Mouse (Mus musculus) heart, adult 18-20 months (tissue): ENCODE measurements at regions not wholly inside any gene's neighbourhood (a gene's known extent, or its start where the extent isn't known, plus 50 kb on each side); places are given as distances from the start of the nearest gene placed in this dataset.
A peak's percentile ranks its signal among the peaks of the same experiment; 100 is the strongest.

ENCODE experiments used
- DNase-seq, 2 experiments: peaks; one replicate each; pipeline ENCODE4 v3.0.0; 2021 to 2022; ENCODE audit warnings: mixed read lengths in 1 of 2

GRCm38 (mm10) chr1:159034952-159035351, 54.7 kb upstream of the Pappa2 start:
- DNase-seq = peak; percentile 82 to 92

GRCm38 (mm10) chr1:159036371-159036770, 56.1 kb upstream of the Pappa2 start:
- peak in 1 of 2 experiments; percentile 10 for DNase-seq

DNA sequence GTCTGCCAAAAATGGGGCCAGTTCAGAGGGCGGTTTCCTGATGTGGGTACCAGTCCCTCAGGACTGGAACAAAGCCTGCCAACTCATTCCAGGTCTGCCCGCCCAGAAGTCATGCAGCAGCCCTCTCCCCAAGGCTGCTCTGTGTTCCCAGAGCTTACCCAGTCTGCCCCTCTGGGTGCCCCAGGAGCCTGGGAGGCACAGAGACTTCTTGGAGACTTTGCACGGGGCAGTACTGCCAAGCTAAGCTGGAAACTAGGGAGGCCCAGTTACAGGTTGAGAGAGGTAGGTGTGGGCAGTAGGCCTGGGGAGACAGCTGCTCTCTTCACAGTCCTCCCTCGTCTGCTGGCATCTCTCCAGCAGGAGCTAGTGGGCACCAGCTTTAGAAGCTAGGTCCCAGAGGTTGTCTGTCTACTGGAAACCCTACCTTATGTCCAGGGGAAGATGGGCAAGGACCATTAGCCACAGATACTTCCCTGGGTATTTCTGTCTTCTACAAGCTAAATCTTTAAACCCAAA, 65.6 kb upstream of the Pappa2 start:
- DNase-seq = no peak

GRCm38 (mm10) chr1:159065024-159065423, 84.7 kb upstream of the Pappa2 start:
- DNase-seq = peak; percentile 4 to 45

DNA sequence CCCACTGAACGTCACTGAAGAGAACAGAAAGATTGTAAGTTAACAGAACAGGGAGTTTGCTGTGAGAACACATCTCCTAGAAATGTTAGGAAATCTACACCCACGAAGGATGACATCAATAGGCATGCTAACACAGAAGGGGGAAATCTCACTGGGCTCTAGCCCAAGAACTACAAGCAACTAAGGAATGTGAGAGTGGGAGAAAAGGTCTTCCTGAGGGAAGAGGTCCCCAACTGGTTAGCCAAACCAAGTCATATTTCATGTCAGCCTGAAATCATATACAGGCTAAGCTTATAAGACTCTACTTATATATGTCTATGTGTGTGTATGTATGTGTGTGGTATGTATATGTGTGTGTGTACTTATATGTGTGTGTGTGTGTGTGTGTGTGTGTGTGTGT, 118.9 kb upstream of the Pappa2 start:
- DNase-seq = no peak

DNA sequence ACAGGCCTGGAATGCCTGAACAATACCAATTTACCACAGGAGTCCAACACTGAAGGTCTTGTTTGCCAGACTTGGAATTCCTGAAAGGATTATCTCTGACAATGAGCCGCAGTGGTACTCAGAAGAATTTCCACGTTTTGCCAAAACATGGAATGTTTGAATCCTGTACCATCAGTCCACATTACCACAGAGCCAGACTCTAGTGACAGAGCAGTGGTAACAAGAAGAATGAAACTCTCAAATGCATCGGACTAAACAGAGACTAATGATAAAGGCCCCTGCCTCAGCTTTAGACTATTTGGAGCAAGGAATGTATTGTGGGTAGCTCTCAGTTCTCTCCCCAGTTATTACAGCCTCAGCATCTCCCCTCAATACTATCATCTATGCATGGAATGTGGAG, 109.9 kb upstream of the Cop1 start:
- no peak for DNase-seq

DNA sequence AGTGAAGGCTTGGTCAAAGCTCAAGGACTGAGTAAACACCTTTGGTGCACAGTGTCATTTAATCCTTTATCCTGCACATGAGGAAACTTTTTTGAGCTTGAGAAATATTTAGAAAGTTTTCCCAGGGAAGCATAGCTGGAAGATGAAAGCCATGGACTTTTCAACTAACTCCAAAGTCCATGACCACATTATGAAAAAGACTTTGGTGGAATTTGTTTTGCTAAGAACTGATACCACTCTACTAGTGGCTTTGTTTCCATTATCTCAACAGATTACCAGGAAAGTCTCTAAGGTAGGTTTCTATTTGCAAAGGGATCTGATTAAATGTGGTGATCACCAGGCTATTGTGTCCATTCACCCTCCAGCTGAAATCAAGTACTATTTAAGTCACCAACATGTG, 107.2 kb upstream of the Cop1 start:
- no peak for DNase-seq

GRCm38 (mm10) chr1:159135301-159135700, 96.8 kb upstream of the Cop1 start:
- DNase-seq = peak; percentile 60 to 89

GRCm38 (mm10) chr1:159147788-159148497, 84.2 kb upstream of the Cop1 start:
- DNase-seq = no peak

DNA sequence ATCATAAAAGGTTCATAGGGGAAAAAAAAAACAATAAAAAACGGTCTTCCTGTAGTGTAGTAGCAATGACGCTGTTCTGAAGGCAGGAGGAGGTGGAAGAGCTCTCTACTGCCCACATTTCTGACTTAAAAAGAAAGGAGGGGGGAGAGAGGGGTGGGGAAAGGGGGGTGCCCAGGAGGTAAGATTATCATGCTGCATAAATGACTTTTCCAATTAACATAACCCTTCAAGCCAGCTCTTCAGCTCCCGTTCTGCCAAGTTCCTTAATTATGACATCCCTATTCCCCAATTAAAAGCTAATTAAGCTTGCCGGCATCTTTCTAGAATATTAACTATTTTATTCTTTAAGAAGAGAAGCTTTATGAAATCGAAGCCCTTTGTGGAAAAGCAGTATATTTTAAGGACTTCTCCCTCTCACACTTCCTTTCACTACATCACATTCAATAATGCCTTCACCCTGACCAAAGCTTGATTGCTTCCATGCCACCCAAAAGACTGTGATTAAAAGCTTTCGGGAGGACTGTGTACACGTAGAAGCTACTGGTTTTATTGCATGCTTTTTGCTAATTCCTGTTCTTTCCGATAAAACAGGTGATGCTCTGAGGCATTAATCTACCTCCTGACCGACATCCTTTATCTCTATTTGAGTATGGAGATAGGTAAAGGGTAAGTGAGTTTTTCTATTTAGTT, 83.5 kb upstream of the Cop1 start:
- no peak for DNase-seq

DNA sequence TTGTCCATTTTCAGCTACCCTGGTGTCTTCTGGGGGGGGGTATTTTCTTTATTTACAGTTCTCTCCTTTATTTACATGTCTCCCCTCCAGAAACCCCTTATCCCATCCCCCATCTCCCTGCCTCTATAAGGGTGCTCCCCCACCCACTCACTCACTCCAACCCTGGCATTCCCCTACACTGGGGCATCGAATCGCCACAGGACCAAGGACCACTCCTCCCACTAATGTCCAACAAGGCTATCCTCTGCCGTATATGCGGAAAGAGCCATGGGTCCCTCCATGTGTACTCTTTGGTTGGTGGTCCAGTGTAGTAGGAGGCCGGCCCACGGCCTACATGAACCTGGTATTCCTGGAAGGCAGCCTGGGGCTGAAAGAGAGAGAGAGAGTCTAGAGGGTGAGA, 82.9 kb upstream of the Cop1 start:
- no peak for DNase-seq

- no peak for DNase-seq
Observed at GRCm38 (mm10) chr1:159149721-159150120, 82.4 kb upstream of the Cop1 start.

DNA sequence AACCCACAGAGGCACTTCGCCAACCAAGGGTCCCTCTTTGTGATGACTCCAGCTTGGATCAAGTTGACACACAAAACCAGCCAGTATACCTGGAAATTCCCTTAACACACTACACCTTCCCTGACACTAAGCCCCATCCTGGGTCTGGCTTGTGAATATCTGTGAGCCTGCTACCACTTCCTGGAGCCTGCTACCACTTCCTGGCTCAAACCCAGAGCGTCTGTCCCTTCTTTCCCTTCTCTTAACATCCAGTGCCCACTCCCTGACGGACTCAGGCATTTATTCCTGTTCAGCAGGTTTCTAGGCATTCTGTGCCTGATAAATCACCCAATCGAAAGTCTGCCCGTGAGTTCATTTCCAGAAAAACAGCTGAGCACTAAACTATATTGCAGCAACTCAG, 81.8 kb upstream of the Cop1 start:
- DNase-seq = no peak

DNA sequence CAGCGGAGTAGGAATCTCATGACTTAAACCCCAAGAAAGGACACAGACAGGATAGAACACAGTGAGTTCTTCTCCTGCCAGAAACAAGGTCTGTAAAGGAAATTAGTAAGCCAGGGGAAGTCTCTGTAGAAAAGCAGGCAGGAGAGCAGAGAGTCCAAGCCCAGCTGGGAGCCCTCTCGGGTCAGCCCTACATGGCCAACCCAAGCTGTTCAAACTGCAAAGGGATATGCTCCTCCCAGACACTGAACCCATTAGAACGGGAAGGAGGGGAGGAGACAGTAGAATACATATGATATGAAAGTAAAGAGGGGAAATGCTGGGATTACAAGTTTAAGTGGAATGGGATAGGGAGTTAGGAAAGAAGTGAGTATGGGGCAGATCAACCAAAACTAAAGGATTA, 75.7 kb upstream of the Cop1 start:
- no peak for DNase-seq

DNA sequence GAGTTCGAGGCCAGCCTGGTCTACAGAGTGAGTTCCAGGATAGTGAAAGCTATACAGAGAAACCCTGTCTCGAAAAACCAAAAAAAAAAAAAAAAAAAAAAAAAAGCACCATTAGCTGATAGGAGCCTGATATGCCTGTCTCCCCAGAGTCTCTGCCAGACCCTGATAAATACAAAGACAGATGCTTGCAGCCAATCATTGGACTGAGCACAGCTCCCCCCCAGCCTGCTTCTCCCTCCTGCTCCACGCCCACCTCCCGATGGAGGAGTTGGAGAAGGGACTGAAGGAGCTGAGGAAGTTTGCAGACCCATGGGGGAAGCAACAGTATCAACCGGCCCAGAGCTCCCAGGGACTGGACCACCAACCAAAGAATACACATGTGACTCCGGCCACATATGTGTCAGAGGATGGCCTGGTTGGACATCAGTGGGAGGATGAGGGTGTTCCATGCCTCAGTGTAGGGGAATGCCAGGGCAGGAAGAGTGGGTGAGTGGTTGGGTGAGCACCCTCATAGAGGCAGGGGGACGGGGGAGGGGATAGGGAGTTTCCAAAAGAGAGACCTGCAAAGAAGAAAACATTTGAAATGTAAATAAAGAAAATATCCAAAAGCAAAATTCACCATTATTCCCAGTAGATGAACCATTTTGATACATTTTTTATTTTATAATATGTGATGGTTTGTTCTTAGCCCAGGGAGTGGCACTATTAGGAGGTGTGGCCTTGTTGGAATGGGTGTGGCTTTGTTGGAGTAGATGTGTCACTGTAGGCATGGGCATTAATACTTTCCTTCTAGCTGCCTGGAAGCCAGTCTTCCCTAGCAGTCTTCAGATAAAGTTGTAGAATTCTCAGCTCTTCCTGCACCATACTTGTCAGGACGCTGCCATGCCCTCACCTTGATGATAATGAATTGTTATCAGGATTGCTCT, 71.8 kb upstream of the Cop1 start:
- DNase-seq = no peak

GRCm38 (mm10) chr1:159163113-159163885, 68.8 kb upstream of the Cop1 start:
- DNase-seq = peak; percentile 50 to 72

- no peak for DNase-seq
Observed at GRCm38 (mm10) chr1:159182031-159182430, 50.1 kb upstream of the Cop1 start.
